In the genomic region with DNA sequence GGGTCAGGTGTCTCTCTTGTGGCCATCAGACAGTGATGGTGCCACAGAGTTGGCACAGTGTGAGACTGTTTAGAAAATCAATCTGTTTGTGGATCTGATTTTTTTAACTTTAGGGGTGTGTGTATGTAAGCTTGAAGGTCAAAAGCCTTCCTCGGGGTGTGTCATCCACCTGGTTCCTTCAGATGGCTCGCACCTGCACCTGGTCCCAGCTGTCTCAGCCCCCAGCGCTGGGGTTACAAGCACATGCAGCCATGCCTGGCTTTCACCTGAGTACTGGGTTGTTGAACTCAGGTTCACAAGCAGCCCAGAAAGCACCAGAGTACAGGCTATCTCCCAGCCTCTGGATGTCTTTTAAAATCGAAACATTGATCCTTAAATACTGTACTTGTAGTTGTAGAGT, we compare ENCODE assay signal across 26 mouse cellular contexts. TPM values are rescaled to one million over a fixed set of nuclear protein-coding genes. Genes with fewer than 3 reads are reported as not detected.
DNase-seq lines count a peak whose midpoint lies in the region; TF ChIP-seq lines count a peak whose summit lies in the region.
"Had no signal": no experiment of that assay in that cellular context is flagged by ENCODE, and none has a peak within 500 bp of the region (broad histone marks: within the 10 kb centered on the region; RNA-seq: fewer than 3 reads in every experiment).

No protein-coding gene starts in this region.

- 94% methylated on average over 4 of the region's 4 CpGs for WGBS in heart, adult 2 months
- WGBS in liver, adult 2 months, result 43% methylated on average over 4 of the region's 4 CpGs

- H3K9ac ChIP-seq in heart, adult 2 months (ENCODE audit: low read depth, low read length), result no peak overlapping the region
- H3K9ac ChIP-seq in liver, adult 2 months (ENCODE audit: low read depth, low read length), result no peak overlapping the region
- H3K9ac ChIP-seq: embryonic facial prominence, embryonic 12.5 days; heart, embryonic 13.5 days; hindbrain, embryonic 12.5 days had no signal

- H3K4me3 ChIP-seq in heart, adult 2 months, result no peak overlapping the region
- H3K4me3 ChIP-seq in liver, adult 2 months (ENCODE audit: insufficient read depth, low read depth, low read length), result no peak overlapping the region
- H3K4me3 ChIP-seq: embryonic facial prominence, embryonic 12.5 days; heart, embryonic 13.5 days; hindbrain, embryonic 12.5 days had no signal

- intact Hi-C loops in heart, adult 2 months (cut with DNase I), result no loop called here

- DNase-seq in heart, adult 11 months, result peak; percentile 64
- no peak for DNase-seq in heart, adult 2 months
- DNase-seq in liver, adult 2 months (ENCODE audit: extremely low read depth, low read depth, low spot score), result peak; percentile 55
- no peak for DNase-seq in liver
- DNase-seq in thymus, postnatal 14 days, result peak; percentile 54
- DNase-seq in thymus, postnatal 25 days, result no peak
- DNase-seq in lung, postnatal 14 days, result no peak
- DNase-seq: adrenal gland, postnatal 10 days; cerebellum, adult 11-12 months; cerebellum, adult 9-10 months; cerebellum, postnatal 25 days; gastrocnemius, postnatal 10 days; heart, postnatal 36 days had no signal

- H3K4me1 ChIP-seq in heart, adult 2 months (ENCODE audit: control insufficient read depth, insufficient read depth, low read length), result peaks cover 3% of the 10 kb centered on the region
- H3K4me1 ChIP-seq in liver, adult 2 months (ENCODE audit: control insufficient read depth, insufficient read depth, low read length), result peaks cover 8% of the 10 kb centered on the region; the same call in 1 of the 2 replicates
- H3K4me1 ChIP-seq: embryonic facial prominence, embryonic 12.5 days; hindbrain, embryonic 12.5 days had no signal

- H3K27me3 ChIP-seq in heart, adult 2 months (ENCODE audit: control insufficient read depth, insufficient read depth, low read length), result no peaks in the 10 kb centered on the region
- no peaks in the 10 kb centered on the region for H3K27me3 ChIP-seq in liver, adult 2 months (ENCODE audit: control insufficient read depth, insufficient read depth, low read length)
- H3K27me3 ChIP-seq: embryonic facial prominence, embryonic 12.5 days; heart, embryonic 13.5 days; hindbrain, embryonic 12.5 days had no signal

- no peak overlapping the region for H3K27ac ChIP-seq in heart, adult 2 months
- no peak overlapping the region for H3K27ac ChIP-seq in liver, adult 2 months (replicated peaks; ENCODE audit: insufficient read depth, low read depth, low read length)
- H3K27ac ChIP-seq: embryonic facial prominence, embryonic 12.5 days; hindbrain, embryonic 12.5 days had no signal

- no peak for TF ChIP-seq POLR2A in heart, adult 2 months (IDR thresholded peaks at IDR 0.05; ENCODE audit: insufficient read depth, low read depth, low read length)
- TF ChIP-seq POLR2A in liver, adult 2 months (IDR thresholded peaks at IDR 0.05; ENCODE audit: extremely low read depth, insufficient read depth, low read length), result no peak

- no peaks in the 10 kb centered on the region for H3K36me3 ChIP-seq in heart, adult 2 months (ENCODE audit: control insufficient read depth, insufficient read depth, low read length)
- H3K36me3 ChIP-seq in liver, adult 2 months (ENCODE audit: control insufficient read depth, insufficient read depth, low read length), result peaks cover 4% of the 10 kb centered on the region; the same call in 1 of the 2 replicates

- no peaks in the 10 kb centered on the region for H3K79me2 ChIP-seq in heart, adult 2 months (replicated peaks; ENCODE audit: control insufficient read depth, insufficient read depth, low read length)
- no peaks in the 10 kb centered on the region; the same call in 1 of the 2 replicates for H3K79me2 ChIP-seq in liver, adult 2 months (ENCODE audit: control insufficient read depth, insufficient read depth, low read length)

- no peak for TF ChIP-seq CTCF in heart, adult 2 months (IDR thresholded peaks at IDR 0.05)
- TF ChIP-seq CTCF in liver, adult 2 months (IDR thresholded peaks at IDR 0.05; ENCODE audit: low read depth, low read length), result no peak

- no peak for TF ChIP-seq EP300 in heart, adult 2 months (IDR thresholded peaks at IDR 0.05; ENCODE audit: insufficient read depth, low read depth, low read length)

RNA-seq across cellular contexts. Expression of a gene that starts 28.6 kb away (rescaled TPM):
- 1 to 10 TPM in 1 of 2 experiments, under 1 TPM in 1; 0.84 to 1.1 TPM for total RNA-seq in heart, adult 2 months (2021)
- 1.3 and 1.4 TPM in 2 replicates for polyA plus RNA-seq in heart, adult 2 months (2012; rRNA removed)
- 0.37 and 0.67 TPM in 2 replicates for total RNA-seq in liver, adult 2 months (2014; rRNA removed)
- polyA plus RNA-seq in liver, adult 2 months (2012; rRNA removed), result 0.17 and 0.26 TPM in 2 replicates

RNA-seq across cellular contexts. Expression of a gene that starts 40.9 kb away (rescaled TPM):
- not detected for total RNA-seq in heart, adult 2 months (2021)
- 0.32 TPM in 1 of 2 replicates, not detected in the other for polyA plus RNA-seq in heart, adult 2 months (2012; rRNA removed)
- not detected in 2 replicates for total RNA-seq in liver, adult 2 months (2014; rRNA removed)
- not detected in 2 replicates for polyA plus RNA-seq in liver, adult 2 months (2012; rRNA removed)
- total RNA-seq: adrenal gland, postnatal 4 days; gastrocnemius, postnatal 10 days; gastrocnemius, postnatal 4 days; heart, adult 8-10 months; heart, postnatal 36 days; MEL had no signal
- polyA plus RNA-seq: C2C12; embryonic facial prominence, embryonic 12.5 days; forebrain, embryonic 11.5 days; forebrain, embryonic 16.5 days; frontal cortex, adult 2 months; heart, embryonic 13.5 days; heart, postnatal 0 days; hindbrain, embryonic 12.5 days; hindbrain, embryonic 16.5 days had no signal

Comparison
In these comparisons a context has a peak if more than half of its experiments do, and no peak if none do; other contexts are left out.
1. DNase-seq: peak in heart, adult 11 months (single experiment), liver, adult 2 months (single experiment) and thymus, postnatal 14 days (single experiment); none in heart, adult 2 months (0 of 2), liver (single experiment), thymus, postnatal 25 days (single experiment) and lung, postnatal 14 days (single experiment).